Mouse (Mus musculus) MEL (cell line): Measurements from ENCODE around the gene Coil. TPM values are rescaled to one million over a fixed set of nuclear protein-coding genes. Genes with fewer than 3 reads are reported as not detected.
A peak's percentile ranks its signal among the peaks of the same experiment; 100 is the strongest.

ENCODE experiments used
- DNase-seq: peaks from one replicate; pipeline ENCODE4 v3.0.0; 2011; ENCODE audit warnings: low read depth, low spot score
- H3K27ac ChIP-seq: 2 replicates; pipeline ENCODE4 v1.5.1; 2012; ENCODE audit warnings: low read depth, mild to moderate bottlenecking, control low read depth, low read length, moderate library complexity; ENCODE audit not compliant: control insufficient read depth
- H3K27me3 ChIP-seq, 2 experiments: fragments of 150-350 bp in 1 of 2; sonication (generic) in 1 of 2; 2 replicates each; pipeline ENCODE4 v1.6.1; 2012; ENCODE audit warnings: low read length in 2 of 2, mild to moderate bottlenecking in 2 of 2, improper control_type of control experiment in 1 of 2, moderate library complexity in 1 of 2; ENCODE audit not compliant: insufficient read depth in 2 of 2, control insufficient read depth in 1 of 2
- H3K36me3 ChIP-seq, 2 experiments: 2 replicates each; pipeline ENCODE4 v1.6.1; 2012 to 2014; ENCODE audit warnings: low read length in 2 of 2, improper control_type of control experiment in 1 of 2, inconsistent platforms in 1 of 2, mild to moderate bottlenecking in 1 of 2; ENCODE audit not compliant: insufficient read depth in 2 of 2, control insufficient read depth in 1 of 2
- H3K4me1 ChIP-seq, 2 experiments: fragments of 150-350 bp in 1 of 2; sonication (generic) in 1 of 2; 2 replicates each; pipeline ENCODE4 v1.6.1; 2012; ENCODE audit warnings: low read length in 2 of 2, improper control_type of control experiment in 1 of 2, mild to moderate bottlenecking in 1 of 2; ENCODE audit not compliant: insufficient read depth in 2 of 2, control insufficient read depth in 1 of 2
- H3K4me3 ChIP-seq, 2 experiments: fragments of 150-350 bp in 1 of 2; sonication (generic) in 1 of 2; 2 replicates each; pipeline ENCODE4 v1.5.1; 2012; ENCODE audit warnings: low read depth in 2 of 2, low read length in 2 of 2, mild to moderate bottlenecking in 2 of 2, moderate library complexity in 2 of 2, control low read depth in 1 of 2, improper control_type of control experiment in 1 of 2; ENCODE audit not compliant: control insufficient read depth in 1 of 2, insufficient read depth in 1 of 2
- H3K79me2 ChIP-seq: 2 replicates; pipeline ENCODE4 v1.6.1; 2012; ENCODE audit warnings: mild to moderate bottlenecking, low read length, moderate library complexity; ENCODE audit not compliant: control insufficient read depth, poor library complexity, insufficient read depth
- H3K9ac ChIP-seq: 2 replicates; pipeline ENCODE4 v1.6.1; 2012; ENCODE audit warnings: low read depth, mild to moderate bottlenecking, control low read depth, low read length, moderate library complexity; ENCODE audit not compliant: control insufficient read depth, poor library complexity, severe bottlenecking
- H3K9me3 ChIP-seq: fragments of 150-350 bp; sonication (generic); replicated peaks from 2 replicates; pipeline ENCODE4 v1.6.1; 2012; ENCODE audit warnings: mild to moderate bottlenecking, low read length, improper control_type of control experiment, moderate library complexity; ENCODE audit not compliant: insufficient read depth
- BHLHE40 ChIP-seq: IDR thresholded peaks from 2 replicates; pipeline ENCODE4 v1.6.1; 2012; ENCODE audit warnings: low read depth, mild to moderate bottlenecking, inconsistent platforms, low read length, improper control_type of control experiment, borderline replicate concordance
- CHD1 ChIP-seq: IDR thresholded peaks from 2 replicates; pipeline ENCODE4 v1.6.1; 2012; ENCODE audit warnings: low read depth, mild to moderate bottlenecking, inconsistent platforms, low read length, improper control_type of control experiment
- E2F4 ChIP-seq: IDR thresholded peaks from 2 replicates; pipeline ENCODE4 v1.6.1; 2011; ENCODE audit warnings: low read depth, low read length, improper control_type of control experiment, borderline replicate concordance
- HCFC1 ChIP-seq: IDR thresholded peaks from 2 replicates; pipeline ENCODE4 v1.6.1; 2012; ENCODE audit warnings: low read depth, mild to moderate bottlenecking, inconsistent platforms, low read length, improper control_type of control experiment, moderate library complexity
- JUND ChIP-seq: IDR thresholded peaks from 2 replicates; pipeline ENCODE4 v1.6.1; 2011; ENCODE audit warnings: low read depth, mild to moderate bottlenecking, improper control_type of control experiment, low read length
- MAFK ChIP-seq: IDR thresholded peaks from 2 replicates; pipeline ENCODE4 v1.6.1; 2011; ENCODE audit warnings: low read depth, mild to moderate bottlenecking, low read length, improper control_type of control experiment, borderline replicate concordance
- MAX ChIP-seq: IDR thresholded peaks from 2 replicates; pipeline ENCODE4 v1.6.1; 2011; ENCODE audit warnings: low read length, improper control_type of control experiment
- MAZ ChIP-seq: IDR thresholded peaks from 2 replicates; pipeline ENCODE4 v1.6.1; 2012; ENCODE audit warnings: low read depth, mild to moderate bottlenecking, inconsistent platforms, low read length, improper control_type of control experiment
- MYB ChIP-seq: IDR thresholded peaks from 2 replicates; pipeline ENCODE4 v1.6.1; 2011; ENCODE audit warnings: mild to moderate bottlenecking, low read depth, low read length, improper control_type of control experiment
- MYC ChIP-seq: IDR thresholded peaks from 2 replicates; pipeline ENCODE4 v1.6.1; 2011; ENCODE audit warnings: low read depth, mild to moderate bottlenecking, low read length, improper control_type of control experiment, moderate library complexity
- NELFE ChIP-seq: IDR thresholded peaks from 2 replicates; pipeline ENCODE4 v1.6.1; 2011; ENCODE audit warnings: low read depth, low read length, improper control_type of control experiment
- POLR2A ChIP-seq, 2 experiments: IDR thresholded peaks; 2 replicates each; pipeline ENCODE4 v1.6.1; 2011 to 2012; ENCODE audit warnings: low read length in 2 of 2, mild to moderate bottlenecking in 2 of 2, control low read depth in 1 of 2, improper control_type of control experiment in 1 of 2, low read depth in 1 of 2, moderate library complexity in 1 of 2; ENCODE audit not compliant: control insufficient read depth in 1 of 2, insufficient read depth in 1 of 2, poor library complexity in 1 of 2
- POLR2AphosphoS2 ChIP-seq: IDR thresholded peaks from 2 replicates; pipeline ENCODE4 v1.6.1; 2011; ENCODE audit warnings: low read length, improper control_type of control experiment
- POLR2AphosphoS5 ChIP-seq: IDR thresholded peaks from 2 replicates; pipeline ENCODE4 v1.6.1; 2012; ENCODE audit warnings: low read depth, borderline replicate concordance, mild to moderate bottlenecking, inconsistent platforms, low read length, moderate library complexity, mixed read lengths
- RAD21 ChIP-seq: IDR thresholded peaks from 2 replicates; pipeline ENCODE4 v1.6.1; 2011; ENCODE audit warnings: mild to moderate bottlenecking, low read depth, low read length, improper control_type of control experiment
- SMC3 ChIP-seq: IDR thresholded peaks from 2 replicates; pipeline ENCODE4 v1.6.1; 2011; ENCODE audit warnings: low read depth, low read length, improper control_type of control experiment
- TCF12 ChIP-seq: IDR thresholded peaks from 2 replicates; pipeline ENCODE4 v1.6.1; 2014; ENCODE audit warnings: low read depth, mild to moderate bottlenecking, inconsistent platforms, low read length, improper control_type of control experiment, moderate library complexity
- UBTF ChIP-seq: IDR thresholded peaks from 2 replicates; pipeline ENCODE4 v1.6.1; 2012; ENCODE audit warnings: low read depth, mild to moderate bottlenecking, inconsistent platforms, low read length, improper control_type of control experiment, moderate library complexity, borderline replicate concordance; ENCODE audit not compliant: insufficient read depth
- USF1 ChIP-seq: IDR thresholded peaks from 2 replicates; pipeline ENCODE4 v1.6.1; 2014; ENCODE audit warnings: low read depth, mild to moderate bottlenecking, inconsistent platforms, low read length, improper control_type of control experiment, moderate library complexity
- USF2 ChIP-seq, 2 experiments: IDR thresholded peaks; 2 replicates each; pipeline ENCODE4 v1.6.1; 2011 to 2012; ENCODE audit warnings: improper control_type of control experiment in 2 of 2, low read length in 2 of 2, borderline replicate concordance in 1 of 2, inconsistent platforms in 1 of 2, low read depth in 1 of 2, mild to moderate bottlenecking in 1 of 2; ENCODE audit not compliant: insufficient read depth in 1 of 2
- ZMIZ1 ChIP-seq: IDR thresholded peaks from 2 replicates; pipeline ENCODE4 v1.6.1; 2012; ENCODE audit warnings: low read depth, mild to moderate bottlenecking, inconsistent platforms, low read length, improper control_type of control experiment, moderate library complexity
- ZNF384 ChIP-seq: IDR thresholded peaks from 2 replicates; pipeline ENCODE4 v1.6.1; 2012; ENCODE audit warnings: low read depth, mild to moderate bottlenecking, inconsistent platforms, low read length, improper control_type of control experiment
- polyA plus RNA-seq, 2 experiments: library from polyadenylated mRNA; stranded (reverse) in 1 of 2; unstranded in 1 of 2; fragments of >175 nt in 1 of 2; fragments of >200 nt in 1 of 2; gene quantifications; 2 replicates each; pipeline versions ENCODE4 v1.2.1 to v1.2.4; 2012; ENCODE audit warnings: low replicate concordance in 2 of 2, low read depth in 1 of 2; ENCODE audit not compliant: insufficient read length in 2 of 2, insufficient read depth in 1 of 2, missing spikeins in 1 of 2
- total RNA-seq: library from RNA; depleted of rRNA; stranded (reverse); fragments of 300-350 nt; gene quantifications from 2 replicates; pipeline ENCODE4 v1.2.3, GENCODE M21; 2012

Gene Coil
- total and polyA plus RNA-seq, 3 experiments = 24.4 to 32.6 TPM; not detected in 1

DNA sequence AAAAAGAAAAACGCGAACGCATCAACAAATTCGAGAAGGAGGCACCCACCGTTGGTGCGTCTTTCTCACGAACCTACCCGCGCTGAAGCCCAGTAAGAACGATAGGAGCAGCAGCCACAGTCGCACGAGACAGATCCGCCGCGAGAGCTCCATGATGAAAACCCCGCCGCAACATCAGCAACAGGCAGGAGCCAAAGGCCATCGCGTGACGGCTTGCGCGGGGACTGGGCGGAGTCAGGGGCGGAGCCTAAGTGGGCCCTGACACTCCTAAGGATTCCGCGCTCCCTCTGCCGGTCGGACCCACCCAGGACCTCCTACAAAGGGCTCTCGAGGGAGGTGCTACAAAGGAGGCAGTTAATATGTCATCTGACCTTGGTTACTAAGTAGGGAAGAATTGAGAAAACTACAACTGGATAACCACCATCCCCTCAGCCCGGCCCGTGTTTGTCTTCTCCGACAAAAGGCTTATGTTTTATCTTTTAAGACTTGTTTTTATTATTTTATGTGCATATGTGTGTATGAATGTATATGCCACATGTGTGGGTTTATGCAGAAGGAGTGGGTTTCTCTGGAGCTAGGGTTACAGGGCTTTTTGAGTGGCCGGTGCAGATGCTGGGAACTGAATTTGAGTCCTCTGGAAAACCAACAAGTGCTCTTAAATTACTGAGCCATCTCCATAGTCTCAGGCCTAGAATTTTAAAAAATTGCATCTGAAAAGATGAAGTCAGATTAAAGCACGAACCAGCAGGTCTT lies 14.7 kb upstream of the Coil start, which contains the start of gene Scpep1 (continued):
- no peak for TF ChIP-seq MAZ
- peak; percentile 40; the same call in 1 of the 2 replicates for TF ChIP-seq POLR2AphosphoS2
- peak; percentile 63 for TF ChIP-seq USF1
- TF ChIP-seq JUND = no peak
- peak; percentile 36; the same call in 1 of the 2 replicates for TF ChIP-seq TCF12

DNA sequence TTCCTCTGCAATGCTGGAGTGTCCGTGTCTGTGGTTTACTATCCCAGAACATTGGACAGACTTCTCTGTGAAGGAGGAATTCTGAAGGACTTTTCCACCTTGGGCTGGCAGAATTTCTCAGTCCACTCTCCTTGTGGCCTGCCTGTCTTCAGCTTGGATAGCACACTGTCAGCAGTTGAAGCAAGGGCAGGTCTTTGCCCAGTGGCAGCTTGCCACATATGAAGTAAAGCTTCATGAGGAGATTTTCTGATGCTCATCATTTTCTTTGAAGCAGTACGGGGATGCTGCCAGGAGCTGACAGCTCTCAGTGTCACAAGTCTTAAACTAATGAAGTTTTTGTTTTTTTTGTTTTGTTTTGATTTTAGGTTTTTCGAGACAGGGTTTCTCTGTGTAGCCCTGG lies 11.2 kb upstream of the Coil start:
- Histone ChIP-seq H3K36me3 (peaks cover 0 to 6% of the 10 kb centered on the region in 2 experiments; a peak in 2 of 4 replicates), H3K9me3 (no peaks in the 10 kb centered on the region)
- TF ChIP-seq ZNF384 (no peak), ZMIZ1 (no peak), POLR2AphosphoS5 (no peak), USF2 (IDR thresholded peaks at IDR 0.05; ENCODE audit: borderline replicate concordance in 1 of 2, insufficient read depth in 1 of 2, low read depth in 1 of 2, low read length in 2 of 2) (no peak), POLR2AphosphoS2 (no peak), MYC (no peak), NELFE (no peak), MAFK (no peak), MYB (no peak), BHLHE40 (no peak), CHD1 (no peak), POLR2A (IDR thresholded peaks at IDR 0.05; ENCODE audit: control insufficient read depth in 1 of 2, insufficient read depth in 1 of 2, low read depth in 1 of 2, low read length in 2 of 2, poor library complexity in 1 of 2) (no peak), MAX (no peak), USF1 (no peak), UBTF (no peak), MAZ (no peak), SMC3 (no peak), E2F4 (no peak), HCFC1 (no peak), RAD21 (no peak)
- TF ChIP-seq, all 39 proteins: peak for 0
- Histone ChIP-seq H3K4me3 (no peak overlapping the region), H3K4me1 (peaks cover 0 to 4% of the 10 kb centered on the region in 2 experiments; a peak in 1 of 4 replicates), H3K27me3 (no peaks in the 10 kb centered on the region), H3K27ac (no peak overlapping the region), H3K79me2 (no peaks in the 10 kb centered on the region), H3K9ac (no peak overlapping the region)
- no peak for DNase-seq
